Mouse (Mus musculus): ENCODE data around the gene Ap1ar. TPM values are rescaled to one million over a fixed set of nuclear protein-coding genes. Genes with fewer than 3 reads are reported as not detected.

The Ap1ar gene
- polyA plus RNA-seq, 1 experiment from 2014 or later: 64.8 TPM

Other genes with a start within 250 kb of the Ap1ar start
- not detected in 2 replicates for gene Neurog2, start 204.4 kb downstream of the Ap1ar start, polyA plus RNA-seq (2016; fragmentation: Nextera tagmentation; extraction: Ambion mirVana)
- gene Alpk1, start 57.0 kb downstream of the Ap1ar start, polyA plus RNA-seq (2016; fragmentation: Nextera tagmentation; extraction: Ambion mirVana): 0.46 and 0.74 TPM in 2 replicates
- 1.6 and 2.1 TPM in 2 replicates for gene Tifa, start 47.7 kb downstream of the Ap1ar start, polyA plus RNA-seq (2016; fragmentation: Nextera tagmentation; extraction: Ambion mirVana)
- gene Fam241a, start 58.8 kb upstream of the Ap1ar start, polyA plus RNA-seq (2016; fragmentation: Nextera tagmentation; extraction: Ambion mirVana): 3.6 and 4.5 TPM in 2 replicates

Data from limb, embryonic 12.5 days (tissue).